Mouse (Mus musculus) erythroblast, embryonic 14.5 days (primary cell): ENCODE measurements around the gene Ephb1. TPM values are rescaled to one million over a fixed set of nuclear protein-coding genes. Genes with fewer than 3 reads are reported as not detected.

Experiments
- H3K27me3 ChIP-seq: 2 replicates; pipeline ENCODE4 v1.6.1; 2012; ENCODE audit warnings: inconsistent platforms; ENCODE audit not compliant: control insufficient read depth
- H3K36me3 ChIP-seq: 2 replicates; pipeline ENCODE4 v1.6.1; 2012; ENCODE audit warnings: mild to moderate bottlenecking, inconsistent platforms; ENCODE audit not compliant: control insufficient read depth
- H3K4me1 ChIP-seq: 2 replicates; pipeline ENCODE4 v1.6.1; 2012; ENCODE audit warnings: inconsistent platforms; ENCODE audit not compliant: control insufficient read depth
- H3K4me3 ChIP-seq: replicated peaks from 2 replicates; pipeline ENCODE3; 2012; ENCODE audit warnings: moderate library complexity, mild to moderate bottlenecking, inconsistent platforms
- H3K9me3 ChIP-seq: 2 replicates; pipeline ENCODE4 v1.6.1; 2012; ENCODE audit warnings: low read length, inconsistent platforms, mixed read lengths; ENCODE audit not compliant: control insufficient read depth
- GATA1 ChIP-seq: IDR thresholded peaks from 2 replicates; pipeline ENCODE4 v1.6.1; 2012; ENCODE audit warnings: low read length, inconsistent platforms, mixed read lengths
- TAL1 ChIP-seq: IDR thresholded peaks from 3 replicates; pipeline ENCODE4 v1.6.1; 2012; ENCODE audit warnings: low read length, inconsistent platforms, mixed read lengths
- polyA plus RNA-seq: library from polyadenylated mRNA; stranded (reverse); fragments of >175 nt; gene quantifications from 2 replicates; pipeline ENCODE4 v1.2.3, GENCODE M21; 2012

The Ephb1 gene
- polyA plus RNA-seq, 1 experiment: not detected

DNA sequence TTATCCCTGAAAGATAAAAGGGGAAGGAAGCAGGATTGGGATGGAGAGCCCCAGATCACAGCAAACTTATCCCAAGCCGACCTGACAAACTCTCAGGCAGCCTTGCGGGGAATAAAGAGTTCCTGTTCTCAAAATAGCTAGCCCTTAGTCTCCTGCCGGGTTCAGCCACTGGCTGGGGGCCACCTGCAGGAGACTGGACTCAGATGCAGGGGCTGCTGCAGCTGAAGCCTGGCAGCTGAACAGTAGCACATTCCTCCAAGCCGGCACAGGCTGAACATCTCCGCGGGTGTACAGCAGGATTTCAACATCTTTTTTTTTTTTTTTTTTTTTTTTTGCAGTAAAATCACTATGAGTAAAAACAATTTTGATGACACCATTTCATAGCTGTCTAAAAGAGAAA lies 382.7 kb downstream of the Ephb1 start:
- H3K4me1 ChIP-seq: peaks cover 2% of the 10 kb centered on the region; the same call in 1 of the 2 replicates
- no peaks in the 10 kb centered on the region for H3K9me3 ChIP-seq
- no peak overlapping the region for H3K4me3 ChIP-seq
- H3K36me3 ChIP-seq: no peaks in the 10 kb centered on the region
- TF ChIP-seq GATA1 (no peak), TAL1 (no peak)
- peaks cover 28% of the 10 kb centered on the region for H3K27me3 ChIP-seq

DNA sequence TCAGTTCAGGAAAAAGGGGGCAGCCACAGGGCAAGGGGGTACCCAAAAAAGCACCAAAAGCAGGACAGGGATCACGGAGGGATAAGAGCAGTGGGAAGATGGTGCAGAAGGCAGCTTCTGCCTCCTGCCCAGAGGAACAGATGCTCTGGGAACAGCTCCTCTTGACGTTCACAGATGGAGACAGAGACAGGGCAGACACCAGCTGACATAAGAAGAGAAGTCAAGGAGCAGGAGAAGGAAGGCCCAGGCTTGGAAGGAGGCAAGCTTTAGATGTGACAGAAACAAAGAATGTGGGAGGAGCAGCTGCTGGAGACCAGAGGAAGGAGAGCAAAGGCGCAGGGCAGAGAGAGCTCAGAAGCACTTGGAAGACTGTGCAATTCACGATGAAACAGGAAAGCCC lies 398.3 kb downstream of the Ephb1 start:
- no peak overlapping the region for H3K4me3 ChIP-seq
- no peaks in the 10 kb centered on the region for H3K4me1 ChIP-seq
- TF ChIP-seq TAL1 (no peak), GATA1 (no peak)
- no peaks in the 10 kb centered on the region for H3K36me3 ChIP-seq
- H3K9me3 ChIP-seq: no peaks in the 10 kb centered on the region
- no peaks in the 10 kb centered on the region for H3K27me3 ChIP-seq

GRCm38 (mm10) chr9:101954529-101954928 lies 400.0 kb downstream of the Ephb1 start:
- no peaks in the 10 kb centered on the region for H3K36me3 ChIP-seq

DNA sequence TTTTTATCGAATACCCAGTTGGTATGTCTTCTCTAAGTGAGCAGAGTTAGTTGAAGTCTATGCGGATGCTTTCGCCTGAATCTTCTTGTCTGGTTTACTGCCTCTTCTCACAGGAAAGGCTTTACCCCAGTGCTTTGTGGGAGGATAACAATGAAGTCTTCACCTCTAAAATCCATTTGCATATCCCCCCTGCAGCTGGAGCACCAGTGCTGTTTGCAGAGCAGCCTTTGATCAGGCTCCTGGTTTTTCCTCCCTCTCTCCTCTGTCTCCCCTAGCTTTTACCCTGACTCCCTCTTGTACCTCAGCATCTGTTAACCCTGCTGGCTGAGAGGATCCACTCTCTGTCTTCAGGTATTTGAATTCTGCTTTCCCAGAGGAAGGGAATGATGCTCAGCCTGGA lies 404.4 kb downstream of the Ephb1 start:
- no peak overlapping the region for H3K4me3 ChIP-seq
- H3K27me3 ChIP-seq: no peaks in the 10 kb centered on the region
- H3K36me3 ChIP-seq: no peaks in the 10 kb centered on the region
- peaks cover 12% of the 10 kb centered on the region for H3K4me1 ChIP-seq
- TF ChIP-seq TAL1 (no peak), GATA1 (no peak)
- no peaks in the 10 kb centered on the region for H3K9me3 ChIP-seq

More at GRCm38 (mm10) chr9:101954529-101954928, 400.0 kb downstream of the Ephb1 start:
- no peaks in the 10 kb centered on the region for H3K4me1 ChIP-seq
- TF ChIP-seq TAL1 (no peak), GATA1 (no peak)
- H3K9me3 ChIP-seq: no peaks in the 10 kb centered on the region
- H3K4me3 ChIP-seq: no peak overlapping the region
- H3K27me3 ChIP-seq: no peaks in the 10 kb centered on the region

DNA sequence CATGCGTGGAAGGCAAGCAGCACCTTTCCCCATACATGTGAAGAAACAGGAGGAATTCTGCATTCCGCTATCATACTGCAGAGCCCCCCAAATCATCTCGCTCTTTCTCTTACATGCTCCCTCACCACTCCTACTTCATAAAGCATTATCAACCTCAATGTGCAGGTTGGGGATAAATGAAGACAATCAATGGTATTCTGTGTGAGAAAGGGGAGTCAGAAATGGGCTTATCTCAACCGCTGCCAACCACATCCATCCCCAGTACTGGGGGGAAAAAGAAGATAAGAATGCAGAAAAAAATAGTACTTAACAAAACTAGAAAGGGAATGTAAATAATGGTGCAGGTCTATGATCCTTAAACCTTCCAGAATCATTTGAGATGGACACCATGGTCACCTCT lies 408.7 kb downstream of the Ephb1 start:
- Histone ChIP-seq H3K4me1 (peaks cover 15% of the 10 kb centered on the region), H3K36me3 (no peaks in the 10 kb centered on the region), H3K9me3 (no peaks in the 10 kb centered on the region), H3K27me3 (peaks cover 3% of the 10 kb centered on the region), H3K4me3 (no peak overlapping the region)
- TF ChIP-seq GATA1: no peak
- TF ChIP-seq TAL1: no peak

- Histone ChIP-seq H3K36me3 (no peaks in the 10 kb centered on the region), H3K4me1 (peaks cover 17% of the 10 kb centered on the region), H3K27me3 (peaks cover 3% of the 10 kb centered on the region), H3K4me3 (no peak overlapping the region), H3K9me3 (no peaks in the 10 kb centered on the region)
- TF ChIP-seq TAL1 (no peak), GATA1 (no peak)
Measured at GRCm38 (mm10) chr9:101945326-101945725, 409.2 kb downstream of the Ephb1 start.

DNA sequence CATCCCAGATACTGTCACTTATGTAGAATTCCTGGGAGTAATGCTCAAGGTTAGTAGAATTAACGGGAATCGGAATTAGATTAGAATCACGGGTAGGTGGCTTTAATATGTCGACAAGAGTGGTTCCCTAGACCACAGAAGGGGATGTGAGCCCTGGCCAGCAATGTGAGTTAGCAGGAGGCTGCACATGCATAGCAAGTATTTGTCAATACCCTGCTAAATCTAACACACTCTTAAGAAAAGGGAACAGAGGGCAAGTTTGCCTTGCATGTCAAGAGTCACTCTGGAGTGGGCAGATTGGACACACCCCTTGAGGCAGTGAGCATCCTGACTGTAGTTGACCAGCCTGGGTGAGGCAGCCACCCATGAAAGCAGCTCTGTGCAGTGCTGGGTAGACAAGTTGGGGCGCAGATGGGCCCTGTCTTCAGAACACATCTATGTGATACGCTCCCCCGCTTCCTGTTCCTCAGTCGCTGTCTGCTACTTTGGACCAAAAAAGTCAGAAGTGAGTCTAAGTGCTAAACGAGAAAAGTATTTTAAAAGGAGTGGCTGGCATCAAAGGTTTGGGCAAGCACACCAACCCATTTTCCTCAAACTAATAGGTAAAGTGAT lies 412.3 kb downstream of the Ephb1 start:
- Histone ChIP-seq H3K9me3 (no peaks in the 10 kb centered on the region), H3K4me3 (no peak overlapping the region), H3K36me3 (no peaks in the 10 kb centered on the region), H3K27me3 (peaks cover 3% of the 10 kb centered on the region), H3K4me1 (peaks cover 31% of the 10 kb centered on the region)
- TF ChIP-seq TAL1 (no peak), GATA1 (no peak)

GRCm38 (mm10) chr9:101940182-101940581 lies 414.3 kb downstream of the Ephb1 start:
- TF ChIP-seq GATA1 (no peak), TAL1 (no peak)
- Histone ChIP-seq H3K9me3 (no peaks in the 10 kb centered on the region), H3K27me3 (peaks cover 3% of the 10 kb centered on the region), H3K4me1 (peaks cover 20% of the 10 kb centered on the region), H3K36me3 (no peaks in the 10 kb centered on the region), H3K4me3 (no peak overlapping the region)

DNA sequence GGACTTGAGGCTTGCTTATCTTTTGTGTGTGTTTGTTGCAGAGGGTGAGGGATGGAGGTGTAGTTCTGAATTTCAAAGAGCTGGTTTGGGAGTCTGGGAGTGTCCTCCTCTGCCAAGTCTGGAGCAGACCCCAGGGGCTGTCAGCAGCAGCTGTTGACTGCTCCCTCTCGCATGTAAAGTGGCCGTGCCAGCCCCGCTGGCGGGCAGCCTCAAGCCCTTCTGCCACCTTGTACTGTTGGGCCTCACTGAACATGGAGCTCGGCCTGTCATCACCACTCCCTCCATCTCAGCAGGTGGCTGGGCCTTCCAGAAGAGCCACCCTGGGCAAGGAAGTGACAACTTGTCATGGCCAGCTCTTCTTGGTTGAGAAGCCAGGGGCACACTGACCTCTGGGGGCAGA lies 415.5 kb downstream of the Ephb1 start:
- Histone ChIP-seq H3K4me1 (peaks cover 19% of the 10 kb centered on the region), H3K9me3 (no peaks in the 10 kb centered on the region), H3K36me3 (no peaks in the 10 kb centered on the region), H3K27me3 (peaks cover 3% of the 10 kb centered on the region), H3K4me3 (no peak overlapping the region)
- no peak for TF ChIP-seq GATA1
- TF ChIP-seq TAL1: no peak

GRCm38 (mm10) chr9:101938066-101938465 lies 416.4 kb downstream of the Ephb1 start:
- H3K27me3 ChIP-seq: peaks cover 3% of the 10 kb centered on the region
- TF ChIP-seq GATA1: no peak
- no peak for TF ChIP-seq TAL1
- H3K4me1 ChIP-seq: peaks cover 19% of the 10 kb centered on the region
- no peaks in the 10 kb centered on the region for H3K36me3 ChIP-seq
- H3K4me3 ChIP-seq: no peak overlapping the region
- H3K9me3 ChIP-seq: no peaks in the 10 kb centered on the region
